Mouse (Mus musculus) testis, adult 2 months (tissue): ENCODE measurements around the gene Jdp2.

Experiments used
- CTCF ChIP-seq: fragments of 200-500 bp; IDR thresholded peaks from 2 replicates; pipeline ENCODE4 v1.5.1; 2012; ENCODE audit warnings: low read depth, mild to moderate bottlenecking, inconsistent platforms, low read length, moderate library complexity; ENCODE audit not compliant: control insufficient read depth, insufficient read depth, insufficient replicate concordance
- POLR2A ChIP-seq: fragments of 200-500 bp; IDR thresholded peaks from 2 replicates; pipeline ENCODE4 v1.6.1; 2012; ENCODE audit warnings: low read depth, mild to moderate bottlenecking, inconsistent platforms, low read length, moderate library complexity; ENCODE audit not compliant: control insufficient read depth

DNA sequence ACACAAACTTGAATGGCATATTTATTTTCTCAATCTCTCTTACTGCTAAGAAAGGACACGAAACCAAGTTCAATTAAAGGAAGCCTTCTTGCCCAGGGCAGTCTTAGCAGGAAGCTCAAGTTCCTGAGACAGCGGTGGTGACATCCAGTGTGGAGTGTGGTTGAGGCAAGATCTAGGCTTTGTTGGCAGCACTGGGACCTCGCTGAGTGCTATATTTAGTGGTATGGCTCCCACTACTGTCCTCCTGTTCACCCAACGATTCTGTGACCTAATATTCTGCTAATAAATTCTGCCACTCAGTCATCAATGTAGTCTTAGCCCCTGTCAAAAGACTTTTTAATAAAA is 23.4 kb upstream of the Jdp2 start:
- TF ChIP-seq POLR2A (no peak), CTCF (no peak)
